Mouse (Mus musculus) heart, postnatal 0 days (tissue): ENCODE results near the gene Arl13a. TPM values are rescaled to one million over a fixed set of nuclear protein-coding genes. Genes with fewer than 3 reads are reported as not detected.

Experiments
- ATAC-seq: fragments of 200-750 bp; cut with Nextera tagmentation; 2 replicates; pipeline ENCODE4 v1.8.0; 2017; ENCODE audit warnings: low read depth, moderate number of reproducible peaks, moderate library complexity; ENCODE audit not compliant: insufficient read depth
- DNase-seq: peaks from one replicate; pipeline ENCODE4 v3.0.0-alpha.2; 2016; ENCODE audit warnings: low spot score
- H3K27ac ChIP-seq: fragments of 300-500 bp; sonication (generic); 2 replicates; pipeline ENCODE4 v1.5.1; 2014; ENCODE audit warnings: low read depth, mild to moderate bottlenecking
- H3K27me3 ChIP-seq: fragments of 300-500 bp; sonication (generic); 2 replicates; pipeline ENCODE4 v1.6.1; 2014; ENCODE audit warnings: low read length, mixed read lengths; ENCODE audit not compliant: control insufficient read depth, insufficient read depth
- H3K36me3 ChIP-seq: fragments of 300-500 bp; sonication (generic); replicated peaks from 2 replicates; pipeline ENCODE4 v1.6.1; 2014; ENCODE audit warnings: low read length, mixed read lengths; ENCODE audit not compliant: control insufficient read depth, insufficient read depth
- H3K4me1 ChIP-seq: fragments of 300-500 bp; sonication (generic); 2 replicates; pipeline ENCODE4 v1.6.1; 2014; ENCODE audit warnings: antibody characterized with exemption; ENCODE audit not compliant: control insufficient read depth, insufficient read depth
- H3K4me2 ChIP-seq: fragments of 300-500 bp; sonication (generic); 2 replicates; pipeline ENCODE4 v1.6.1; 2014; ENCODE audit warnings: low read depth, mild to moderate bottlenecking, low read length, moderate library complexity
- H3K4me3 ChIP-seq: fragments of 300-500 bp; sonication (generic); 2 replicates; pipeline ENCODE4 v1.5.1; 2014; ENCODE audit warnings: low read depth, low read length
- H3K9ac ChIP-seq: fragments of 300-500 bp; sonication (generic); replicated peaks from 2 replicates; pipeline ENCODE4 v1.6.1; 2014; ENCODE audit warnings: low read depth, low read length, mixed read lengths
- H3K9me3 ChIP-seq: fragments of 300-500 bp; sonication (generic); replicated peaks from 2 replicates; pipeline ENCODE4 v1.6.1; 2016; ENCODE audit warnings: low read length; ENCODE audit not compliant: control insufficient read depth
- CTCF ChIP-seq: IDR thresholded peaks from 2 replicates; pipeline ENCODE4 v1.5.1; 2016; ENCODE audit warnings: antibody characterized with exemption, control low read depth, low read depth
- EP300 ChIP-seq: IDR thresholded peaks from 2 replicates; pipeline ENCODE4 v1.6.1; 2016; ENCODE audit warnings: antibody characterized with exemption, low read depth
- WGBS: fragments of 180-500 bp; shearing (Covaris S2); extraction: QIAGEN DNeasy Blood & Tissue Kit; methylation state at CpG from one replicate; pipeline ENCODE4 v1.1.7; 2014; 5-methylcytosine and 5-hydroxymethylcytosine counted together
- polyA plus RNA-seq: library from polyadenylated mRNA; unstranded; fragments of >200 nt; fragmentation: Nextera tagmentation; extraction: Ambion mirVana; gene quantifications from 2 replicates; pipeline ENCODE4 v1.2.1, GENCODE M21; 2015
- total RNA-seq: library from RNA; depleted of rRNA; stranded (reverse); fragments of >200 nt; gene quantifications from 2 replicates; pipeline ENCODE4 v1.2.3, GENCODE M21; 2014; ENCODE audit warnings: low replicate concordance

Gene Arl13a
- total and polyA plus RNA-seq, 2 experiments from 2014 or later = not detected

DNA sequence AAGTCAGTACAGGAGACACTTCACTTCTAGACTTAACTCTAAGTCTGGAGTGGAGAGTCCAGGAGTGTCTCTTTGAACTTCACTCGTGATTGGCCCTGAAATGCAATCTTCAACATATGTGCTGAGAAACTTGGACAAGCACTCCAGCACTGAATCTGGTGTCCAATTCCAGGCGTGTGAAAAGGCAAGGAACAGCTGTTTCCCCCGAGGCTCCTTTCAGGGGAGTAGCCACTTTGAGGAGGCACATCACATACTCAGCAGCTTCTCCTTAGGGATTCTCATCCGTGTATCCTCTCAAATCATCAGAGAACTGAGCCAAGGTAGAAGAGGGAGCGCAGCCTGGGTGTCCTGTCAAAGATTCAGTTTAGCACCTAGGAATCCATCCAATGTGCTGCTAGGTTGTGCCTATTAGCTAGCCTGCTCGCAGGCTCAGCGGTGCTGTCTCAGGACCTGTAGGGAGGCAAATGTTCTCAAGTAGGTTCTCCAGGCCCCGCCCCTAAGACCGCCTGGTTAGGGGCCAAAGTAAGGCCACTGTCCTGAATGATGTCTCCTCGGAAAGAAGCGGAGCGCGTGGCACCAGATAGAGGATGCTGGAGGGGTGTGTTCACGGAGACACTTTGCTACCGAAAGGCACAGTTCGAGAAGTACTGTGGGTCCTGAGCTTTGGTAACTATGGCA lies 25.1 kb upstream of the Arl13a start, which contains the start of gene Xkrx:
TSS of gene Xkrx (minus strand) at position 34 of the 678 bp plus-strand sequence.
- Histone ChIP-seq H3K9me3 (no peaks in the 10 kb centered on the region), H3K27me3 (no peaks in the 10 kb centered on the region), H3K27ac (no peak within 1 kb of the TSS), H3K4me3 (peak within 1 kb of the TSS; percentile 15; the same call in 1 of the 2 replicates), H3K4me2 (peak within 1 kb of the TSS; percentile 41; the same call in 1 of the 2 replicates), H3K9ac (no peak within 1 kb of the TSS), H3K4me1 (no peaks in the 10 kb centered on the region), H3K36me3 (no peaks in the 10 kb centered on the region)
- ATAC-seq (no peak), DNase-seq (no peak)
- no peak for TF ChIP-seq EP300
- TF ChIP-seq CTCF = no peak
- 43% methylated on average over 16 of the region's 16 CpGs for WGBS

DNA sequence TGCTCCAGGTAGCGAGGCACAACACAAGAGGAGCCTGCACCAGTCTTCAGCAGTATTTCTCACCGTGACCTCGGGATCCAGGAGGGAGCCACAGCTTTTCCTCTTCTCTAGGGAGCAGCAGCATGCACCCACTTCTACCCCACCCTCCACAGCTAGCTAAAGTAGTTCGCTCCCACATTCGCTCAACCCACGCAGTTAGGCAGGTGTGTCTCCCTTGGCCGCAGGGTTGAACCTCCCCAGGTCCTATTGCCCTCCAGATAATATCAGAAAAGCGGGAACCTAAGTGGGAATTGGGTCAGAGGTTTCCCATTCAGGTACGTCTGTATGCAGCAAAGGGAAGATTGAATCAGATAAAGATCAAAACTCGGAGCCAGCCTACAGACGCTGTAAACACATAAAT lies 24.5 kb upstream of the Arl13a start:
- H3K4me3 ChIP-seq = peak overlapping the region; percentile 15; the same call in 1 of the 2 replicates
- 18% methylated on average over 11 of the region's 11 CpGs for WGBS
- ATAC-seq = no peak

GRCm38 (mm10) chrX:134163484-134163883 lies 23.8 kb upstream of the Arl13a start:
- Histone ChIP-seq H3K4me3 (no peak overlapping the region), H3K4me1 (no peaks in the 10 kb centered on the region), H3K9me3 (no peaks in the 10 kb centered on the region), H3K4me2 (no peak overlapping the region), H3K36me3 (no peaks in the 10 kb centered on the region), H3K27me3 (no peaks in the 10 kb centered on the region), H3K27ac (no peak overlapping the region), H3K9ac (no peak overlapping the region)
- DNase-seq (no peak), ATAC-seq (no peak)
- WGBS = 46% methylated on average over 4 of the region's 4 CpGs
- TF ChIP-seq EP300 (no peak), CTCF (no peak)

More for the DNA sequence above, 24.5 kb upstream of the Arl13a start:
- H3K36me3 ChIP-seq = no peaks in the 10 kb centered on the region
- H3K27ac ChIP-seq = no peak overlapping the region
- TF ChIP-seq CTCF = no peak
- no peak for TF ChIP-seq EP300
- no peaks in the 10 kb centered on the region for H3K27me3 ChIP-seq
- H3K4me1 ChIP-seq = no peaks in the 10 kb centered on the region
- peak overlapping the region; percentile 41; the same call in 1 of the 2 replicates for H3K4me2 ChIP-seq
- DNase-seq = no peak
- H3K9me3 ChIP-seq = no peaks in the 10 kb centered on the region
- no peak overlapping the region for H3K9ac ChIP-seq

GRCm38 (mm10) chrX:134170584-134170983 lies 16.7 kb upstream of the Arl13a start:
- H3K36me3 ChIP-seq = no peaks in the 10 kb centered on the region
- DNase-seq = no peak
- no peak for ATAC-seq
- H3K9me3 ChIP-seq = no peaks in the 10 kb centered on the region
- no peak overlapping the region for H3K4me2 ChIP-seq
- H3K4me3 ChIP-seq = no peak overlapping the region
- 88% methylated on average over 1 of the region's 1 CpGs for WGBS
- no peaks in the 10 kb centered on the region for H3K27me3 ChIP-seq
- no peak overlapping the region for H3K9ac ChIP-seq
- H3K4me1 ChIP-seq = no peaks in the 10 kb centered on the region
- H3K27ac ChIP-seq = no peak overlapping the region
- TF ChIP-seq EP300 (no peak), CTCF (no peak)

DNA sequence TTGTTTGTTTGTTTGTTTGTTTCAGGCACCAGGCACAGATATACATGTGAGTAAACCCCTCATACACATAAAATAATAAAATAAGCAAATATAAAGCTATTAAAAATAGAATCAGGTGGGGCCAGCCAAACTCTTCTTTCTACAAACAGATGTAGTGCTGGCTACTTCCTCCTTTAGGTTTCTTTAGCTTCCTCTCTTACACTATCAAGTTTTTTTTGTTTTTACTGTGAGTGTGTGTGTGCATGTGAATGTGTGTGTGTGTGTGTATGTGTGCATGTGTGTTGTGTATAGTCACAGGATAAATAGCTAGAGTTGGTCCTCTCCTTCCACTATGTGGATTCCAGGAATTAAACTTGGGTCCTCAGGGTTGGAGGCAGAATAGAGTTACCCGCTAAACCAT lies 12.6 kb upstream of the Arl13a start:
- Histone ChIP-seq H3K36me3 (no peaks in the 10 kb centered on the region), H3K4me3 (no peak overlapping the region), H3K27me3 (no peaks in the 10 kb centered on the region), H3K4me1 (no peaks in the 10 kb centered on the region), H3K9me3 (no peaks in the 10 kb centered on the region), H3K9ac (no peak overlapping the region), H3K4me2 (no peak overlapping the region), H3K27ac (no peak overlapping the region)
- TF ChIP-seq CTCF = no peak
- WGBS = 90% methylated on average over 1 of the region's 1 CpGs
- ATAC-seq (no peak), DNase-seq (no peak)

DNA sequence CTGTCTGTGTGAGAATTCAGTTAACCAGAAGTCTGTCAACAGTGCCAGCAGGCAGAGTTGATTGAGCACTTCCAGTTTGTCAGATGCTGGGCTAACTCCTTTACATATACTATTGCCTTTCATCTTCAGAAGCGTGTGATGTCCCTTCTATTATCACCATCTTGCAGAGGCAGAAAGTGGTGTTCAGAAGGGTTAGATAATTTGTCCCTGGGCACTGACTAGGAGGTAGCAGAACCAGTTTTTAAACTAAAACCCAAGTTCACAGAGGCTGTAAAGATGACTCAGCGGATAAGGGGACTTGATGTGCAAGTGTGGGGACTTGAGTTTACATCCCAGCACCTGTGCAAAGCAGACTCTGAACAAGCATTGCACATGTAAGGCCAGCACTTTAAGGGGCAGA lies 21.2 kb downstream of the Arl13a start:
- Histone ChIP-seq H3K27me3 (no peaks in the 10 kb centered on the region), H3K4me1 (no peaks in the 10 kb centered on the region), H3K36me3 (no peaks in the 10 kb centered on the region), H3K4me2 (no peak overlapping the region), H3K27ac (no peak overlapping the region), H3K4me3 (no peak overlapping the region), H3K9ac (no peak overlapping the region), H3K9me3 (no peaks in the 10 kb centered on the region)
- TF ChIP-seq EP300 (no peak), CTCF (no peak)
- WGBS = 62% methylated on average over 2 of the region's 2 CpGs
- no peak for DNase-seq
- ATAC-seq = no peak
